Mouse (Mus musculus) small intestine, adult 2 months (tissue): ENCODE measurements around the gene Sult1e1. TPM values are rescaled to one million over a fixed set of nuclear protein-coding genes. Genes with fewer than 3 reads are reported as not detected.

Experiments used
- H3K27ac ChIP-seq: fragments of 200-500 bp; 2 replicates; pipeline ENCODE4 v1.5.1; 2012; ENCODE audit warnings: low read depth, low read length, control low read depth, inconsistent platforms; ENCODE audit not compliant: insufficient read depth
- H3K27me3 ChIP-seq: fragments of 200-500 bp; 2 replicates; pipeline ENCODE4 v1.6.1; 2012; ENCODE audit warnings: mild to moderate bottlenecking, moderate library complexity, low read length, inconsistent platforms; ENCODE audit not compliant: control insufficient read depth, insufficient read depth
- H3K36me3 ChIP-seq: fragments of 200-500 bp; 2 replicates; pipeline ENCODE4 v1.6.1; 2012; ENCODE audit warnings: mild to moderate bottlenecking, low read length, control low read depth, inconsistent platforms; ENCODE audit not compliant: control insufficient read depth, insufficient read depth
- H3K4me1 ChIP-seq: fragments of 200-500 bp; 2 replicates; pipeline ENCODE4 v1.6.1; 2012; ENCODE audit warnings: low read length, inconsistent platforms, mixed read lengths; ENCODE audit not compliant: control insufficient read depth, insufficient read depth, insufficient read length
- H3K4me3 ChIP-seq: fragments of 200-500 bp; 2 replicates; pipeline ENCODE4 v1.5.1; 2012; ENCODE audit warnings: low read depth, mild to moderate bottlenecking, control low read depth, inconsistent platforms, low read length, moderate library complexity
- CTCF ChIP-seq: fragments of 200-500 bp; IDR thresholded peaks from 2 replicates; pipeline ENCODE4 v1.5.1; 2012; ENCODE audit warnings: low read depth, mild to moderate bottlenecking, control low read depth, inconsistent platforms, low read length, moderate library complexity, mixed read lengths; ENCODE audit not compliant: insufficient replicate concordance, insufficient read length; ENCODE audit errors: extremely low read depth
- POLR2A ChIP-seq: fragments of 200-500 bp; IDR thresholded peaks from 2 replicates; pipeline ENCODE4 v1.6.1; 2012; ENCODE audit warnings: low read depth, mild to moderate bottlenecking, control low read depth, inconsistent platforms, low read length, moderate library complexity
- WGBS: fragments of 180-500 bp; shearing (Covaris S2); methylation state at CpG from one replicate; pipeline ENCODE4 v1.1.7; 2018; 5-methylcytosine and 5-hydroxymethylcytosine counted together
- polyA plus RNA-seq: library from polyadenylated mRNA; depleted of rRNA; stranded (reverse); fragments of >200 nt; gene quantifications from 2 replicates; pipeline ENCODE4 v1.2.3, GENCODE M21; 2012; rRNA removed

Sult1e1 gene
- polyA plus RNA-seq, 1 experiment = not detected

- H3K36me3 ChIP-seq = peaks cover 17% of the 10 kb centered on the region
- H3K27ac ChIP-seq = peak overlapping the region; percentile 49; the same call in 1 of the 2 replicates
- no peak overlapping the region for H3K4me3 ChIP-seq
- no peaks in the 10 kb centered on the region; the same call in 1 of the 2 replicates for H3K4me1 ChIP-seq
- no peak for TF ChIP-seq POLR2A
- TF ChIP-seq CTCF = no peak
- no peaks in the 10 kb centered on the region for H3K27me3 ChIP-seq
- WGBS = 29% methylated on average over 4 of the region's 4 CpGs
These were observed 28.9 kb downstream of the Sult1e1 start for GRCm38 (mm10) chr5:87562526-87562925.

GRCm38 (mm10) chr5:87560145-87560544, 31.2 kb downstream of the Sult1e1 start:
- Histone ChIP-seq H3K27me3 (no peaks in the 10 kb centered on the region), H3K36me3 (peaks cover 13% of the 10 kb centered on the region), H3K4me3 (no peak overlapping the region), H3K27ac (no peak overlapping the region), H3K4me1 (no peaks in the 10 kb centered on the region; the same call in 1 of the 2 replicates)
- WGBS = 81% methylated on average over 5 of the region's 5 CpGs
- TF ChIP-seq POLR2A (no peak), CTCF (peak; percentile 58; the same call in 1 of the 2 replicates)

GRCm38 (mm10) chr5:87550935-87551334, 40.5 kb downstream of the Sult1e1 start:
- 18% methylated on average over 1 of the region's 1 CpGs for WGBS
- Histone ChIP-seq H3K36me3 (no peaks in the 10 kb centered on the region), H3K4me3 (no peak overlapping the region), H3K4me1 (no peaks in the 10 kb centered on the region), H3K27ac (no peak overlapping the region), H3K27me3 (no peaks in the 10 kb centered on the region)
- no peak for TF ChIP-seq POLR2A
- no peak for TF ChIP-seq CTCF

GRCm38 (mm10) chr5:87538111-87538510, 53.3 kb downstream of the Sult1e1 start, which contains the start of gene Sult1b1:
Gene Sult1b1 (minus strand): TSS chr5:87538195.
- no peak for TF ChIP-seq CTCF
- TF ChIP-seq POLR2A = no peak

GRCm38 (mm10) chr5:87535994-87536644, 55.3 kb downstream of the Sult1e1 start:
- Histone ChIP-seq H3K4me1 (peaks cover 2% of the 10 kb centered on the region; the same call in 1 of the 2 replicates), H3K36me3 (no peaks in the 10 kb centered on the region), H3K27ac (peak overlapping the region; percentile 54), H3K4me3 (no peak overlapping the region), H3K27me3 (no peaks in the 10 kb centered on the region)
- TF ChIP-seq POLR2A (no peak), CTCF (no peak; the same call in 1 of the 2 replicates)
- 26% methylated on average over 4 of the region's 4 CpGs for WGBS

More at GRCm38 (mm10) chr5:87538111-87538510, 53.3 kb downstream of the Sult1e1 start, which contains the start of gene Sult1b1:
- WGBS = 86% methylated on average over 2 of the region's 2 CpGs
- no peak within 1 kb of the TSS; the same call in 1 of the 2 replicates for H3K27ac ChIP-seq
- no peak within 1 kb of the TSS for H3K4me3 ChIP-seq
- H3K4me1 ChIP-seq = peaks cover 2% of the 10 kb centered on the region; the same call in 1 of the 2 replicates
- H3K27me3 ChIP-seq = no peaks in the 10 kb centered on the region
- H3K36me3 ChIP-seq = no peaks in the 10 kb centered on the region

GRCm38 (mm10) chr5:87532288-87532687, 59.1 kb downstream of the Sult1e1 start:
- H3K36me3 ChIP-seq = peaks cover 11% of the 10 kb centered on the region
- H3K4me1 ChIP-seq = peaks cover 2% of the 10 kb centered on the region; the same call in 1 of the 2 replicates
- TF ChIP-seq CTCF (no peak), POLR2A (no peak)
- peak overlapping the region; percentile 71 for H3K27ac ChIP-seq
- no peaks in the 10 kb centered on the region for H3K27me3 ChIP-seq
- WGBS = 21% methylated on average over 2 of the region's 2 CpGs
- H3K4me3 ChIP-seq = no peak overlapping the region

Other genes starting within 250 kb of the Sult1e1 start
- gene Ugt2b38, start 167.4 kb downstream of the Sult1e1 start, polyA plus RNA-seq = 0.90 TPM in 1 of 2 replicates, not detected in the other
- not detected in 2 replicates for gene Ugt2a2, start 109.3 kb downstream of the Sult1e1 start, polyA plus RNA-seq
- gene Gm43638, start 104.8 kb downstream of the Sult1e1 start, polyA plus RNA-seq = not detected in 2 replicates
- not detected in 2 replicates for gene Ugt2a1, start 100.7 kb downstream of the Sult1e1 start, polyA plus RNA-seq
- 3.5 and 7.8 TPM in 2 replicates for gene Sult1b1, start 53.4 kb downstream of the Sult1e1 start, polyA plus RNA-seq
- gene Sult1d1, start 22.6 kb downstream of the Sult1e1 start, polyA plus RNA-seq = 0.67 and 1.6 TPM in 2 replicates
- gene Csn1s1, start 74.6 kb upstream of the Sult1e1 start, polyA plus RNA-seq = not detected in 2 replicates
- gene Csn2, start 108.0 kb upstream of the Sult1e1 start, polyA plus RNA-seq = 0.28 TPM in 1 of 2 replicates, not detected in the other
- not detected in 2 replicates for gene Csn1s2a, start 183.0 kb upstream of the Sult1e1 start, polyA plus RNA-seq
- gene Csn1s2b, start 216.5 kb upstream of the Sult1e1 start, polyA plus RNA-seq = not detected in 2 replicates
- gene Prr27, start 234.1 kb upstream of the Sult1e1 start, polyA plus RNA-seq = not detected in 2 replicates